Mouse (Mus musculus): Measurements from ENCODE around the gene Notch3. TPM values are rescaled to one million over a fixed set of nuclear protein-coding genes. Genes with fewer than 3 reads are reported as not detected.

Notch3 gene
- polyA plus RNA-seq, 1 experiment: 75.6 TPM

DNA sequence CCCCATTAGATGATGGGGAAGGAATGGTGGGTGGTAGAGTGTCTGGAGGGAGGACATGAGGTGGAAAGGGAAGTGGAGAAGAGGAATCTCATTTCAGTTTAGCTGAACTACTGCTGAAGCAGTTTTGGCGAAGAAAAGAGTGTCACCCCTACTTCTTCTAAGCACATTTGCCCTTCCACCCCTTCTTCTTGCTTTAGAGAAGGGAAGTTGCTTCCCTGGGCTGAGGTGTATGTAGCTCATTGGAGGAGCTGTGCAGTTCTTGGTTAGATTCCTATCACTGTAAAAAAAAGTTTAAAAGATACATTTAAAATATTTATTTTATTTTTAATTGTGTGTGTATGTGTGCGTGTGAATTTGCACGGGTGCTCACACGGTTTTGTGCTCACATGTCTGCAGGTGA, 10.3 kb upstream of the Notch3 start:
- Histone ChIP-seq H3K4me1 (ENCODE audit: control insufficient read depth, insufficient read depth, low read length) (peaks cover 2% of the 10 kb centered on the region), H3K36me3 (ENCODE audit: control insufficient read depth, insufficient read depth, low read length, poor library complexity, severe bottlenecking) (no peaks in the 10 kb centered on the region), H3K27ac (ENCODE audit: insufficient read depth, low read length) (no peak overlapping the region), H3K4me3 (ENCODE audit: low read depth, low read length) (no peak overlapping the region), H3K27me3 (ENCODE audit: control insufficient read depth, insufficient read depth, low read length, poor library complexity, severe bottlenecking) (no peaks in the 10 kb centered on the region), H3K9me3 (replicated peaks; ENCODE audit: control insufficient read depth, insufficient read depth, low read length, poor library complexity, severe bottlenecking) (no peaks in the 10 kb centered on the region), H3K9ac (ENCODE audit: low read depth, poor library complexity, severe bottlenecking) (no peak overlapping the region)
- TF ChIP-seq CTCF (IDR thresholded peaks at IDR 0.05; ENCODE audit: low read depth, low read length): no peak

DNA sequence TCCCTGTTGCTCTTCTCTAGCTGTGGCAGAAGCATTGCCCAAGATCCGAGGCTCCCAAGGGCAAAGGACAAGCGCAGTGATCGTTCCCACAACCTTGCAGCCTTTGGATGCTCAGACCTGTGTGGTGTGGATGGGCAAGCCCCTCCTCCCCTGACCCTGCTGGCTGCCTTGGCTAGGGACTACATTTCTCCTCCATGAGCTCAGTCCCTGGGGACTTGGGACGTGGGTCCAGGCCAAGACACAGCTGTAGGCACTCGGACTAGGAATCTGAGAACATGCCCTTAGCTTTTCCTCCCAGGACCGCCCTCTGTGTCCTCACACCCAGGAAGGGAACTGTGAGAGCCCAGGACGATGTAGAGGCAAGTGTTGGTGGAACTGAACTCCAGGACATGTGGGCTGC, 6.5 kb upstream of the Notch3 start:
- no peak for TF ChIP-seq CTCF (IDR thresholded peaks at IDR 0.05; ENCODE audit: low read depth, low read length)
- TF ChIP-seq POLR2A (IDR thresholded peaks at IDR 0.05; ENCODE audit: insufficient read depth, low read length): no peak
- no peak for TF ChIP-seq EP300 (IDR thresholded peaks at IDR 0.05; ENCODE audit: insufficient read depth, low read depth, low read length)
- H3K36me3 ChIP-seq (ENCODE audit: control insufficient read depth, insufficient read depth, low read length, poor library complexity, severe bottlenecking): no peaks in the 10 kb centered on the region

GRCm38 (mm10) chr17:32172485-32172884, 5.8 kb upstream of the Notch3 start:
- no peaks in the 10 kb centered on the region for H3K9me3 ChIP-seq (replicated peaks; ENCODE audit: control insufficient read depth, insufficient read depth, low read length, poor library complexity, severe bottlenecking)
- H3K4me3 ChIP-seq (ENCODE audit: low read depth, low read length): no peak overlapping the region
- TF ChIP-seq CTCF (IDR thresholded peaks at IDR 0.05; ENCODE audit: low read depth, low read length): no peak
- no peak for TF ChIP-seq POLR2A (IDR thresholded peaks at IDR 0.05; ENCODE audit: insufficient read depth, low read length)
- TF ChIP-seq EP300 (IDR thresholded peaks at IDR 0.05; ENCODE audit: insufficient read depth, low read depth, low read length): no peak
- H3K4me1 ChIP-seq (ENCODE audit: control insufficient read depth, insufficient read depth, low read length): no peaks in the 10 kb centered on the region
- no peaks in the 10 kb centered on the region for H3K36me3 ChIP-seq (ENCODE audit: control insufficient read depth, insufficient read depth, low read length, poor library complexity, severe bottlenecking)
- no peak overlapping the region for H3K27ac ChIP-seq (ENCODE audit: insufficient read depth, low read length)
- H3K9ac ChIP-seq (ENCODE audit: low read depth, poor library complexity, severe bottlenecking): no peak overlapping the region
- H3K27me3 ChIP-seq (ENCODE audit: control insufficient read depth, insufficient read depth, low read length, poor library complexity, severe bottlenecking): no peaks in the 10 kb centered on the region

More for the DNA sequence above, 6.5 kb upstream of the Notch3 start:
- H3K9ac ChIP-seq (ENCODE audit: low read depth, poor library complexity, severe bottlenecking): no peak overlapping the region
- no peak overlapping the region for H3K27ac ChIP-seq (ENCODE audit: insufficient read depth, low read length)
- H3K9me3 ChIP-seq (replicated peaks; ENCODE audit: control insufficient read depth, insufficient read depth, low read length, poor library complexity, severe bottlenecking): no peaks in the 10 kb centered on the region
- H3K4me3 ChIP-seq (ENCODE audit: low read depth, low read length): no peak overlapping the region
- H3K4me1 ChIP-seq (ENCODE audit: control insufficient read depth, insufficient read depth, low read length): no peaks in the 10 kb centered on the region
- no peaks in the 10 kb centered on the region for H3K27me3 ChIP-seq (ENCODE audit: control insufficient read depth, insufficient read depth, low read length, poor library complexity, severe bottlenecking)

DNA sequence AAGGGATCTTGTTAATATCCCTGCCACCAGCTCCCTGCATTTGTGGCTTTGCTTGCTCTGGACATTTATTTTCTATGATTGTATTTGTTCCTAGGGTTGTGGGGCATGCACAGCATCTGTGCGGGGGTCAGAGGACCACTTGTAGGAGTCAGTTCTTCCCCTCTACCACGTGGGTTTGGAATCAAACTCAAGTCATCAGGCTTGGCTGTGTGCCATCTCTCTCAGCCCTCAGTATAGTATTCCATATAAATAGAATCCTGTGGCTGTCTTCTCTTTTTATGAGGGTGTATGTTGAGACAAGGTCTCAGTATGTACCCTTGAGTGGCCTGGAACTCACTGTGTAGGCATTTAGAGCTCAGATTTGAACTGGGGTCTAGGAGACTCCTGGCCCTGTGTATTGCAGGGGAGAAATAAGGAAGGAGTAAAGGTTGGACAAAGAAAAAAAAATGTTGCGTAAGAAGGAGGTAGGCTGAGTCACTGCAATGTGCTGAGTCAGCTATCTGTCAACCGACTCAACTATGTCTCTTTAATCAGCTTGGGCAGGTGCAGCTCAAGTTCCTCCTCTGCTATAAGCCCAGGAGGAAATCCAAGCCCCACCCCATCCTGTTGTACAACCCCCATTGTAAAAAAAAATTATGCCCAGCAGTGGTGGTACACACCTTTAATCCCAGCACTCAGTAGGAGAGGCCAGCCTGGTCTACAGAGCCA, 3.0 kb upstream of the Notch3 start:
- Histone ChIP-seq H3K36me3 (ENCODE audit: control insufficient read depth, insufficient read depth, low read length, poor library complexity, severe bottlenecking) (no peaks in the 10 kb centered on the region), H3K27ac (ENCODE audit: insufficient read depth, low read length) (no peak overlapping the region), H3K4me1 (ENCODE audit: control insufficient read depth, insufficient read depth, low read length) (peaks cover 2% of the 10 kb centered on the region), H3K27me3 (ENCODE audit: control insufficient read depth, insufficient read depth, low read length, poor library complexity, severe bottlenecking) (no peaks in the 10 kb centered on the region), H3K9ac (ENCODE audit: low read depth, poor library complexity, severe bottlenecking) (no peak overlapping the region), H3K9me3 (replicated peaks; ENCODE audit: control insufficient read depth, insufficient read depth, low read length, poor library complexity, severe bottlenecking) (no peaks in the 10 kb centered on the region), H3K4me3 (ENCODE audit: low read depth, low read length) (no peak overlapping the region)
- no peak for TF ChIP-seq EP300 (IDR thresholded peaks at IDR 0.05; ENCODE audit: insufficient read depth, low read depth, low read length)
- TF ChIP-seq POLR2A (IDR thresholded peaks at IDR 0.05; ENCODE audit: insufficient read depth, low read length): no peak
- TF ChIP-seq CTCF (IDR thresholded peaks at IDR 0.05; ENCODE audit: low read depth, low read length): no peak

DNA sequence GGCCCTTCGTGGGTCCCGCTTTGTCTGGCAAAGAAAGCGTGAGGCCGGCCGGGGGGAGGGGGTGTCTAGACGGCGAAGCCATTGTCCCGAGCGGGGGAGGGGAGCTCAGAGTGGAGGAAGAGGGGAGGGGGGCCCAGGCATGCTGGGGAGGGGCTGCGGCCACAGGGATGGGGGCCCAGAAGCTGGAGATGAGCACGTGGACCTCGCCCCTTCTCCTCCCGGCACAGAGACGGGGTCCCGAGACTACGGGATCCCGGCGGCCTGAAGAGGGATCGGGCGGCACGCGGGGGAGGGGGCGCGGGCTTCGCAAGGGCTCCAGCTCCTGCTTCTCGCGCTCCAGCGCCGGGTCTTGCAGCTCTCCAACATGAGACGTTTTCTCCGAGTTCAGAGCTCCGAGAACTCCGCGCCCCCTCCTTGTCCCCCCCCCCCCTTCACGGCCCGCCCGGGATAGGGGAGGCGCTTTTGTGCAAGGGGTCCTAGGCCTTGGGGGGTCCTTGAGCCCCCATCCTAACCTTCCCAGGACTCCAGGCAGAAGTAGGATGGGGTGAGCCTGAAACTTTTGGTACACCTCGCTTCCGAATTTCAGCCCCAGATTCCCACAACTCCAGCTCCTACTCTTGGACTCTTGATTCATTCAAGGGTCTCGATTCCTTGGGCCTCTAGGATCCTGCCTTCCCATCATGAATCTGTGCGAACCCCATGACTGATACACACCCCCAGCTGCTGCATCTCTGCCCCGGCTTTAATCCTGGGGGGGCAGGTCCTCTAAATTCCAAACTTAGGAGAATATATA, 653 bp downstream of the Notch3 start:
- Histone ChIP-seq H3K4me1 (ENCODE audit: control insufficient read depth, insufficient read depth, low read length) (peaks cover 6% of the 10 kb centered on the region), H3K9ac (ENCODE audit: low read depth, poor library complexity, severe bottlenecking) (peak overlapping the region; percentile 84), H3K4me3 (ENCODE audit: low read depth, low read length) (peak overlapping the region; percentile 94), H3K27me3 (ENCODE audit: control insufficient read depth, insufficient read depth, low read length, poor library complexity, severe bottlenecking) (no peaks in the 10 kb centered on the region), H3K27ac (ENCODE audit: insufficient read depth, low read length) (no peak overlapping the region), H3K9me3 (replicated peaks; ENCODE audit: control insufficient read depth, insufficient read depth, low read length, poor library complexity, severe bottlenecking) (no peaks in the 10 kb centered on the region), H3K36me3 (ENCODE audit: control insufficient read depth, insufficient read depth, low read length, poor library complexity, severe bottlenecking) (no peaks in the 10 kb centered on the region)
- TF ChIP-seq EP300 (IDR thresholded peaks at IDR 0.05; ENCODE audit: insufficient read depth, low read depth, low read length) (no peak), POLR2A (IDR thresholded peaks at IDR 0.05; ENCODE audit: insufficient read depth, low read length) (no peak), CTCF (IDR thresholded peaks at IDR 0.05; ENCODE audit: low read depth, low read length) (no peak)

DNA sequence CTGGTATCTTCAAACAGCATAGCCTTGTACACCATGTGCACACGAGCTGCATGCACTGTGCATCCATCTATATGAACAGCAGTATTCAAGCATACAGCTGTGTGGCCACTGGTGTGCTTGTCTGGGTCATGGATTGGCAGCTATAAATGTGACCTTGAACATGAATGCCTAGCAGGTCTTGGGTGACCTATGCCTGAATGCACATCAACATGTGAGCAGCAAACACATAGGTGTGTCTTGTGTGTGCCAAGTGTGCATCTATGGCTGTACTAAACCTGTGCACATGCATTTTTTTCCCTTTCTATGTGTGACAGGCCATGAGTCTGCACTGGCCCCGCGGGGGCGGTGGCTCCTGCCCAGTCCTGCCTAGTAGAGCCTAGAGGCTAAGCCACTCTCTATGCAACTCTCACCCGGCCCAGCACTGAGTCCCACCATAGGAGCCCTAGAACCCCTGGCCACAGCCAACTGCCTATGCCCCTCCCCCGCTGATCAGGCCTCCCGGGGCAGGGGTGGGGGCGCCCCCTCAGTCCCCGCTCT, 1.3 kb downstream of the Notch3 start:
- H3K4me3 ChIP-seq (ENCODE audit: low read depth, low read length): peak overlapping the region; percentile 94
- no peak for TF ChIP-seq CTCF (IDR thresholded peaks at IDR 0.05; ENCODE audit: low read depth, low read length)
- TF ChIP-seq EP300 (IDR thresholded peaks at IDR 0.05; ENCODE audit: insufficient read depth, low read depth, low read length): no peak
- TF ChIP-seq POLR2A (IDR thresholded peaks at IDR 0.05; ENCODE audit: insufficient read depth, low read length): no peak
- H3K4me1 ChIP-seq (ENCODE audit: control insufficient read depth, insufficient read depth, low read length): peaks cover 6% of the 10 kb centered on the region
- H3K27me3 ChIP-seq (ENCODE audit: control insufficient read depth, insufficient read depth, low read length, poor library complexity, severe bottlenecking): no peaks in the 10 kb centered on the region
- H3K9ac ChIP-seq (ENCODE audit: low read depth, poor library complexity, severe bottlenecking): peak overlapping the region; percentile 84
- H3K36me3 ChIP-seq (ENCODE audit: control insufficient read depth, insufficient read depth, low read length, poor library complexity, severe bottlenecking): no peaks in the 10 kb centered on the region
- H3K27ac ChIP-seq (ENCODE audit: insufficient read depth, low read length): no peak overlapping the region
- H3K9me3 ChIP-seq (replicated peaks; ENCODE audit: control insufficient read depth, insufficient read depth, low read length, poor library complexity, severe bottlenecking): no peaks in the 10 kb centered on the region
